Mouse (Mus musculus): ENCODE results near the gene Hephl1.
A peak's percentile ranks its signal among the peaks of the same experiment; 100 is the strongest.

The Hephl1 gene

DNA sequence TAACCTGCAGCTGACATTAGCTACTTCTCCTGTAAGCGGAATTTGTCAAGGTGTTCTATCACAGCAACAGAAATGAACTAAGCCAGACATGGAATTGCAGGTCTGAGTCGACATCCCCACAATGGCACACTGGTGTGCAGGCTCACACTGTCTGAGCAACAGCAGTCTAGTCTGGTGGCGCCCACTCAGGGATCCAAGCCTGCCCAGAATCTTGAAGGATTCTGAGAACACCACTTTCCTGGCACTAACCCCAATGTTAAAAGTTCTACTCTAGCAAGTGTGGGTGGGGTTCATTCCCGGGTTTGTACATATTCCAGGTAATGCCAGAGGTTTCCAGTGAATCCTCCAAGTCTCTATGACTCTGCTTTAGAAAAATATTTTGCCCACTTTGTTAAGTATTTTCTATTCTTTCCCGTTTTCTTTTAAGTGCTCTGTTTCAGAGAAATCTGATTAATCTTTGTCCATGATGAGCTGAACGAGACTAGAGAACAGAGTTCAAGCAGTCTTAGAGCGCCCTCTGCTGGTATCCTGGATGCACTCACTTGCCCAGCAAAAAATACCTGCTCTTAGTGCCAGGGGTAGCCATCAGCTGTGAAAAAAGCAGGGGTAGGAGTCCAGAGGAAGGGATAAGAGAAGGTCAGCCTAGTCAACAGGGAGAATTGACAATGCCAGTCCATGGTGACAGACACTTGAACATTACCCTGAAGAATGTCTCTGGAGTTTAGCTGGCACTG is 96.5 kb downstream of the Hephl1 start:
- peak; percentile 86 for DNase-seq

- DNase-seq, result no peak
These were observed 104.3 kb downstream of the Hephl1 start for GRCm38 (mm10) chr9:15007566-15007965.

DNA sequence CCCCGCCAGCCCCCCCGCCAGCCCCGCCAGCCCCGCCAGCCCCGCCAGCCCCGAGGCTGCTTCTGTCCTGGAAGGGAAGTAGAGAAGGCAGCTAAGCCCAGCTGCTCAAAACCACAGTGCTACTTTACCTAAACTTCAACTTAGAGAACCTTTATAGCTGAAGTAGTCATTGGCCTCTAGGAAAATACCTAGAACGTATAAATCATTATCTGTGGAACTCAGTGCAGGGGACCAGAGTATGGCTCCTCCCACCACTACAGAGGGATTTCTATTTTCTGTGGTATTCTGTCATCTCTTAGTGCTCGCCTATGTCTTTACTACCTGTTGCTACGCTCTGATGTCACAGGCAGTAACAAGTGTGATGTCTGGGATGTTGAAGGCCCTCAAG is 107.6 kb downstream of the Hephl1 start:
- DNase-seq, result peak; percentile 26

DNA sequence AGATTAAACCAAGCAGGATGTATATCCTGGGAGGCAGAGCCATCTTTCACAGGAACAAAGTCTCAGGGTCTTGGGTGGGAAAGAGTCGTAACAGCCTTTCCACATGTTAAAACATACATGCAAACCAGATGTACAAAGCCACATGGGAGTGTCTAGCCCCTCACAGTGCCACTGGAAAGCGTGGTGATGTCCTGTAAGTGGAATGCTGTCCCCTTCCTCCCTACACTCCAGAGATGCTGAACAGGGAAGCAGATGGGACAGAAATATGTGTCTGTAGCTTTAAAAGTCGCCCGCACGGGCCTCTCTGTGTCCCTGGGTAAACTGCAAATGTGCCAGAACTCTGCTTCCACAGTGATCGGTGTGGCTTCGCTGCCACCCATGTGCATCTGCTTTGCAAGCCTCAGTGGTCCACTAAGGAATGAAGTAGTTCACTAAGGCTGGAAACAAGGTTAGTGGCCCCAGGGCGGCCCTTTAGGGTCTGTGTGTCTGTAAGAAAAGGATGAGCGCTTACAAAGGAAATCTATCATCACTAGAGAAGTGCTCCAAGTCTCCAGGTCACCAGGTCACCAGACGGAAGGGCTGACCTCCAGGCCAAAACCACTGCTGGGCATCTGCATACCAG is 108.1 kb downstream of the Hephl1 start:
- DNase-seq, result no peak

- DNase-seq, result peak; percentile 26
These were observed 108.8 kb downstream of the Hephl1 start for GRCm38 (mm10) chr9:15002995-15003613.

All from thymus, postnatal 14 days (tissue).